ENCODE assay signal across 14 mouse cellular contexts in genomic region chr4:32374751-32375582, GRCm38 (mm10).
DNase-seq lines count a peak whose midpoint lies in the region; ATAC-seq and TF ChIP-seq lines count a peak whose summit lies in the region.
"Had no signal": no experiment of that assay in that cellular context is flagged by ENCODE, and none has a peak within 500 bp of the region (broad histone marks: within the 10 kb centered on the region; RNA-seq: fewer than 3 reads in every experiment).

No protein-coding gene starts in this region.

- peaks cover 49% of the 10 kb centered on the region for H3K4me1 ChIP-seq in limb, embryonic 15.5 days
- peaks cover 62% of the 10 kb centered on the region for H3K4me1 ChIP-seq in limb, embryonic 10.5 days
- H3K4me1 ChIP-seq in forebrain, embryonic 12.5 days = peaks cover 59% of the 10 kb centered on the region
- H3K4me1 ChIP-seq in hindbrain, postnatal 0 days (ENCODE audit: insufficient read depth, low read length) = peaks cover 28% of the 10 kb centered on the region; the same call in 1 of the 2 replicates

- 65% methylated on average over 10 of the region's 10 CpGs for WGBS in limb, embryonic 15.5 days
- WGBS in limb, embryonic 10.5 days = 78% methylated on average over 10 of the region's 10 CpGs
- WGBS in forebrain, embryonic 12.5 days = 48% methylated on average over 10 of the region's 10 CpGs
- 57% methylated on average over 10 of the region's 10 CpGs for WGBS in hindbrain, postnatal 0 days

- H3K36me3 ChIP-seq in limb, embryonic 15.5 days = no peaks in the 10 kb centered on the region
- H3K36me3 ChIP-seq in limb, embryonic 10.5 days = peaks cover 17% of the 10 kb centered on the region
- no peaks in the 10 kb centered on the region for H3K36me3 ChIP-seq in forebrain, embryonic 12.5 days (replicated peaks)
- H3K36me3 ChIP-seq in hindbrain, postnatal 0 days (ENCODE audit: insufficient read depth, low read length) = no peaks in the 10 kb centered on the region

- no peak for TF ChIP-seq CTCF in hindbrain, postnatal 0 days (IDR thresholded peaks at IDR 0.05; ENCODE audit: low read depth)

- no peak for DNase-seq in limb, embryonic 10.5 days (ENCODE audit: low spot score)
- peak; percentile 65 for DNase-seq in hindbrain, postnatal 0 days (ENCODE audit: low spot score)
- no peak for DNase-seq in yolk sac, embryonic 10.5 days (ENCODE audit: low spot score)
- no peak for DNase-seq in adrenal gland, postnatal 10 days
- no peak for DNase-seq in cerebellum, postnatal 36 days
- DNase-seq: kidney, postnatal 25 days; liver; lung, postnatal 10 days; right cerebral cortex, postnatal 4 days; thymus, postnatal 25 days had no signal

- H3K27me3 ChIP-seq in limb, embryonic 15.5 days = no peaks in the 10 kb centered on the region
- no peaks in the 10 kb centered on the region for H3K27me3 ChIP-seq in limb, embryonic 10.5 days (ENCODE audit: low read depth, poor library complexity, severe bottlenecking)
- H3K27me3 ChIP-seq in forebrain, embryonic 12.5 days = no peaks in the 10 kb centered on the region
- no peaks in the 10 kb centered on the region for H3K27me3 ChIP-seq in hindbrain, postnatal 0 days (ENCODE audit: insufficient read depth, low read length)

- H3K4me2 ChIP-seq in limb, embryonic 15.5 days = no peak overlapping the region
- no peak overlapping the region for H3K4me2 ChIP-seq in forebrain, embryonic 12.5 days
- no peak overlapping the region for H3K4me2 ChIP-seq in hindbrain, postnatal 0 days (ENCODE audit: low read depth, low read length)

- H3K9ac ChIP-seq in limb, embryonic 15.5 days = no peak overlapping the region
- no peak overlapping the region for H3K9ac ChIP-seq in forebrain, embryonic 12.5 days
- H3K9ac ChIP-seq in hindbrain, postnatal 0 days (replicated peaks; ENCODE audit: low read length) = no peak overlapping the region

- ATAC-seq in limb, embryonic 15.5 days (ENCODE audit: insufficient number of reproducible peaks, low FRiP score, low TSS enrichment, low read depth) = no peak
- peak; percentile 50 for ATAC-seq in CD4-positive, CD25-positive, alpha-beta regulatory T cell, adult 4 months
- ATAC-seq in forebrain, embryonic 12.5 days (ENCODE audit: low FRiP score) = peak; percentile 10; the same call in 1 of the 2 replicates
- peak; percentile 69 for ATAC-seq in hindbrain, postnatal 0 days

- 0 out of 2 replicates have a peak overlapping the region, but pooled peaks have one; percentile 33 for H3K27ac ChIP-seq in limb, embryonic 15.5 days
- H3K27ac ChIP-seq in limb, embryonic 10.5 days = no peak overlapping the region
- 0 out of 2 replicates have a peak overlapping the region, but pooled peaks have one; percentile 46 for H3K27ac ChIP-seq in forebrain, embryonic 12.5 days
- H3K27ac ChIP-seq in hindbrain, postnatal 0 days = 0 out of 2 replicates have a peak overlapping the region, but pooled peaks have one; percentile 38

- H3K4me3 ChIP-seq in limb, embryonic 15.5 days = no peak overlapping the region
- H3K4me3 ChIP-seq in limb, embryonic 10.5 days = no peak overlapping the region
- no peak overlapping the region for H3K4me3 ChIP-seq in forebrain, embryonic 12.5 days (replicated peaks)
- no peak overlapping the region for H3K4me3 ChIP-seq in hindbrain, postnatal 0 days (ENCODE audit: low read length)
- H3K4me3 ChIP-seq: erythroblast, embryonic 14.5 days had no signal

- no peaks in the 10 kb centered on the region for H3K9me3 ChIP-seq in limb, embryonic 15.5 days
- H3K9me3 ChIP-seq in limb, embryonic 10.5 days (replicated peaks) = no peaks in the 10 kb centered on the region
- no peaks in the 10 kb centered on the region for H3K9me3 ChIP-seq in forebrain, embryonic 12.5 days
- no peaks in the 10 kb centered on the region for H3K9me3 ChIP-seq in hindbrain, postnatal 0 days (ENCODE audit: low read length)
